Mouse (Mus musculus): ENCODE measurements at regions not wholly inside any gene's neighbourhood (a gene's known extent, or its start where the extent isn't known, plus 50 kb on each side); places are given as distances from the start of the nearest gene placed in this dataset.
A peak's percentile ranks its signal among the peaks of the same experiment; 100 is the strongest.

DNA sequence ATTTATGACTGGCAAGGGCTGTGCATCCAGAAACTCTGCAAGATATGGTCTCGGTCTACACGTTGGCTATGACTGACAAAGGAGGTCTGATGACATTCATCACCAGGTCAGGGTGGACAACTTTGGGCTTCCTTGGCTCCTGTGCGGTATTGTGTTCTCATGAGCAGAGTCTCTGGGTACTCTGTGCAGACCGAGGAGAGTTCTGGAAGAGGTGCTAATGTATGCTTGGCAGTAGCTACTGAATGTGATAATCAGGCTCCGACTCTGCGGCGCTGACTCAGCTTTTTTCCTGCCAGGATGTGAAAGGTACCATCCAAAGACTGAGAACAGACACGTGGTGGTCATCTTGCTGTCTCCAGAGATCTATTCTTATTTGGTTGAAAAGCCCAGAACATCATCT, 94.5 kb upstream of the Oxgr1 start:
- Histone ChIP-seq H3K9me3 (no peaks in the 10 kb centered on the region), H3K27ac (no peak overlapping the region), H3K4me1 (replicated peaks) (peaks cover 13% of the 10 kb centered on the region), H3K36me3 (no peaks in the 10 kb centered on the region), H3K27me3 (peaks cover 19% of the 10 kb centered on the region), H3K4me2 (replicated peaks) (no peak overlapping the region), H3K9ac (replicated peaks) (no peak overlapping the region), H3K4me3 (replicated peaks) (no peak overlapping the region)
- 89% methylated on average over 8 of the region's 8 CpGs for WGBS
- no peak for ATAC-seq

DNA sequence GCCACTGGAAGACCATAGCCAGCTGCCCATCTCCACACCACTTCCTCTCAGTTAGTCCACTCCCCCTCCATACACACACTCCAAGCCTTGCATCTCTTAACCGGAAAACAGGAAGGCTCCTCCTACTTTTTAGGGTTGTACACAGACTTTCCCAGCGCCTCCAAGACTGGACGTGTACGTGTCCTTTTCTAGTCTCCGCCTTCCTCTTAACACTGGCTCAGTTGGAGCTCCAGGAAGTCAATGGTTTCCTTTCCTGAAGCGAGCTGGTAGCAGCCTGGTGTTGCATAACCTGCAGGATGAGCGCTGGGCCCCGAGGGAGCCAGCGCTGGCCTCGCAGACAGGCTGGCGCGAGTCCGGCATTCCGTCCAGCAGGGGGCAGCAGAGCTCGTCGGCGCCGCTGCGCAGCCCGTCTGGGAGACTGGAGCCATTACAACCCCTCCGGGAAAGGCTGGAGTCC, 95.5 kb upstream of the Oxgr1 start:
- Histone ChIP-seq H3K36me3 (no peaks in the 10 kb centered on the region), H3K4me3 (replicated peaks) (peak overlapping the region; percentile 29), H3K27me3 (peaks cover 19% of the 10 kb centered on the region), H3K4me2 (replicated peaks) (peak overlapping the region; percentile 48), H3K27ac (no peak overlapping the region), H3K4me1 (replicated peaks) (peaks cover 20% of the 10 kb centered on the region), H3K9ac (replicated peaks) (no peak overlapping the region), H3K9me3 (no peaks in the 10 kb centered on the region)
- ATAC-seq, result peak; percentile 89
- under 1% methylated on average over 21 of the region's 21 CpGs for WGBS

DNA sequence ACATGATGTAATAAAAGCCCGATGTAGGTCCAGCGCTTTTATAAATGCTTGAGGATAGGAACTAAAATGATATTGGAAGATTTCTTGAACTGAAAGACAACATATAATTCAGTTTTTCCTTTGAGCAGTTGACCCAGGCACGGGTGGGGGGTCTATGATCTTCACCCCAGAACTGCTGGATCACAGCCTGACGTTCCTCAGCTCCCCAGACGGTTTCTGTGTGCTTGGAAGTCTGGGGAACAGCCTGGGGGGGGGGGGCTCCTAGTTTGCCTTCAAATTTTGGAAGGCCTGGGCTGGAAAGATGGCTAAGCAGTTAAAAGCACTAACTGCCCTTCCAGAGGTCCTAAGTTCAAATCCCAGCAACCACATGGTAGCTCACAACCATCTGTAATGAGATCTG, 96.3 kb upstream of the Oxgr1 start:
- 70% methylated on average over 5 of the region's 5 CpGs for WGBS
- Histone ChIP-seq H3K9me3 (no peaks in the 10 kb centered on the region), H3K9ac (replicated peaks) (no peak overlapping the region), H3K4me2 (replicated peaks) (no peak overlapping the region), H3K4me3 (replicated peaks) (no peak overlapping the region), H3K27ac (no peak overlapping the region), H3K36me3 (no peaks in the 10 kb centered on the region), H3K4me1 (replicated peaks) (peaks cover 20% of the 10 kb centered on the region), H3K27me3 (peaks cover 20% of the 10 kb centered on the region)
- no peak for ATAC-seq

DNA sequence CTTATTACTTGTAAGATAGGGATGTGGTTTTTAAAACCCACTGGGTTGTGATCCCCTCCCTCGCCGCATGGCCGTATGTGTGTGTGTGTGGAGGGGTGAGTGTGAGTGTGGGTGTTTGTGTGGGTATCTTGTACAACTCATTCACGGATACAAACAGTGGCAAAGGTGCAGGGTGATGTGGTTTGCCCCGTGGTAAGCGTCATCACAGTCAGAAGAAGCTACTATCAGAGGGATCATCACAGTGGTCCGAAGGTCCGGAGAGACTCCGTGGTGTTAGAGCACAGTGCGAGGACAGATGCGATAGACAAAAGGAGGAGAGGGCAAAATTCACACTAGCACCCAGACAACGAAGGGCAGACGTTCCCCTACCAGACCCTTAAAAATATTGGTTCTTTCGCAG, 97.0 kb upstream of the Oxgr1 start:
- no peaks in the 10 kb centered on the region for H3K9me3 ChIP-seq
- H3K36me3 ChIP-seq, result no peaks in the 10 kb centered on the region
- peaks cover 20% of the 10 kb centered on the region for H3K4me1 ChIP-seq (replicated peaks)
- H3K4me3 ChIP-seq (replicated peaks), result no peak overlapping the region
- ATAC-seq, result no peak
- H3K27me3 ChIP-seq, result peaks cover 25% of the 10 kb centered on the region
- H3K27ac ChIP-seq, result no peak overlapping the region
- WGBS, result 84% methylated on average over 14 of the region's 14 CpGs
- no peak overlapping the region for H3K4me2 ChIP-seq (replicated peaks)
- H3K9ac ChIP-seq (replicated peaks), result no peak overlapping the region

DNA sequence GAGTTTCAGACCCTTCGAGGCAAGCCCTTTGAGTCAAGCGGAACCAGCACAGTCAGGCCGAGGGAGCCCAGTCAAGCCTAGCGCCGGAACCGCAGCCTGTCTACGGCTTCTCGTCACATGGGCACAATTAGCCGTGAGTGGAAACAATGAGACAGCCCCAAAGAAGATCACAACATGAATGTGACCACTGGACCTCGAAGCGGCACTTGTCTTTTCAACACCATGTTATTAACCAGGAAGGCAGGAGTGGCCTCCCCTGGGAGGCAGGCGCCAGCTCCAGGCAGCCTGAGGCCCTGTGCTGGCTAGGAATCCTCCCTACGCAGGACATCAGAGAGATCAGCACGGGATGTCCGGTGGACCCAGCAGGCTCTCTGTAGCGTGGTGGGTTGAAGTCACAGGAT, 97.4 kb upstream of the Oxgr1 start:
- Histone ChIP-seq H3K27me3 (peaks cover 26% of the 10 kb centered on the region), H3K27ac (no peak overlapping the region), H3K36me3 (no peaks in the 10 kb centered on the region)

DNA sequence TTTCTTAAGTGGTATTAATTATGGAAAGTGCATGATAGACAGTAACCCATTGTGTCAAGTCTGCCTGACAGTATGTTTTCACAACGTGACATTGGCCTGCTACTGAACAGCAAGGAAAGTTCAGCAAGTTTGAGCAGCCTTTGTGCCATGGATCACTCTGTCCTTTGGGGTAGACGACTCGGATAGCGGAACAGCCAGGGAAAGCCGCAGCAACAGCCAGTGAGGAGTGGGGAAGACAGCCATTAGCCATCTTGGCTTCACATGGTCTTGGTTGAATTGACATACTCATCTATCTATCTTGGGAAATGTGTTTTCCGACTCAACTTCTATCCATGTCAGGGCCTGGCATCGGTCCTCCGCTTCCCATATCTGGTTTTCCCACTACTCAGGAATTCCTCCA, 98.0 kb upstream of the Oxgr1 start:
- H3K27me3 ChIP-seq, result peaks cover 26% of the 10 kb centered on the region
- ATAC-seq, result no peak
- H3K4me1 ChIP-seq (replicated peaks), result peaks cover 20% of the 10 kb centered on the region
- WGBS, result 82% methylated on average over 8 of the region's 8 CpGs
- no peaks in the 10 kb centered on the region for H3K36me3 ChIP-seq
- no peak overlapping the region for H3K27ac ChIP-seq
- H3K9ac ChIP-seq (replicated peaks), result no peak overlapping the region
- H3K4me2 ChIP-seq (replicated peaks), result no peak overlapping the region
- H3K9me3 ChIP-seq, result no peaks in the 10 kb centered on the region
- H3K4me3 ChIP-seq (replicated peaks), result no peak overlapping the region

More for the DNA sequence above, 97.4 kb upstream of the Oxgr1 start:
- no peak for ATAC-seq
- Histone ChIP-seq H3K4me1 (replicated peaks) (peaks cover 20% of the 10 kb centered on the region), H3K4me3 (replicated peaks) (no peak overlapping the region), H3K9ac (replicated peaks) (no peak overlapping the region), H3K4me2 (replicated peaks) (0 out of 2 replicates have a peak overlapping the region, but pooled peaks have one; percentile 1), H3K9me3 (no peaks in the 10 kb centered on the region)
- 25% methylated on average over 16 of the region's 16 CpGs for WGBS

DNA sequence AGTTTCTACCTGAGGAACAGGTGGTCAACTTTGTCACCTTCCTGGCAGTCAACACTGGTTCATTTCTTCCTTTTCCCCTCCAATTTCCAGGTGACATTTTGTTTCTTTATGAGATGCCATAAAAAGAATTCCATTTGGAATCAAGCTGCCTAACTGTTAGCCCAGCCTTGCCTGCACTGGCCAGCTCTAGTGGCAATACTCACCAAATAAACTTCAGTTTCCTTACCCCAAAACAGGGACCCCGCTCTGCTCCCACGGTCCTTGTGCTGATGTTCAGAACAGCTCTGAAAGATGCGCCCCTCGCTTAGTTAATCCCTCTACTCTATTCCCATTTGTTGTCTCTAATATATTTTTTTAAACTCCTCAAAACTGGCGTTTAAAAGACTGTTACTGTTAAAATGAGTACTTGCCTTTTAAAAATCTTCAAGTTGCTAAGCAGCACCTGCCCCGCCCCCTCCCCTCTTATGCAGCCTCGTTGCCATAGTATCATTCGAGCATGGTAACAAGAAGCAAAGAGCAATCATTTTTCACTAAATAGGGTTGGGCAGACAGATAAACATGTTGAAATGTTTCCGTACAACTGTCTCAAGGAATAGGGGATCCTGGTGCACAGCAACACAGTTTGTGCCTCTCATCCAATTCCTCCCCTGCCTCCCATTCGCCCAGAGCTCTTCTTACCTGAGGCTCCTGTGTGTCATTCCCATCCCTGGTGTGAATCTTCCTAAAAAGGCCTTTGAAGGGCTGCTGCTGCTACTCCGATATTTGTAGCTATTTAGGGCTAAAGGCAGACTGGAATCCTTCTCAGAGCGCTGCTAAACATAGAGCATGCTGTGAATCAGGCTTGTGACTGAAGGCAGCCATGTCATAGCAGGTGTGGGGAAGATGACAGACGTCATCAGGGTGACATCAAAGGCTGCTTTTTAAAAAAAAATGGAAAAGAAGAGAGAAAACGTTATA, 98.8 kb upstream of the Oxgr1 start:
- no peak overlapping the region for H3K4me2 ChIP-seq (replicated peaks)
- peaks cover 27% of the 10 kb centered on the region for H3K27me3 ChIP-seq
- 60% methylated on average over 14 of the region's 14 CpGs for WGBS
- no peaks in the 10 kb centered on the region for H3K36me3 ChIP-seq
- no peaks in the 10 kb centered on the region for H3K9me3 ChIP-seq
- H3K4me1 ChIP-seq (replicated peaks), result peaks cover 20% of the 10 kb centered on the region
- H3K4me3 ChIP-seq (replicated peaks), result no peak overlapping the region
- H3K9ac ChIP-seq (replicated peaks), result no peak overlapping the region
- no peak for ATAC-seq
- H3K27ac ChIP-seq, result no peak overlapping the region; the same call in 1 of the 2 replicates

DNA sequence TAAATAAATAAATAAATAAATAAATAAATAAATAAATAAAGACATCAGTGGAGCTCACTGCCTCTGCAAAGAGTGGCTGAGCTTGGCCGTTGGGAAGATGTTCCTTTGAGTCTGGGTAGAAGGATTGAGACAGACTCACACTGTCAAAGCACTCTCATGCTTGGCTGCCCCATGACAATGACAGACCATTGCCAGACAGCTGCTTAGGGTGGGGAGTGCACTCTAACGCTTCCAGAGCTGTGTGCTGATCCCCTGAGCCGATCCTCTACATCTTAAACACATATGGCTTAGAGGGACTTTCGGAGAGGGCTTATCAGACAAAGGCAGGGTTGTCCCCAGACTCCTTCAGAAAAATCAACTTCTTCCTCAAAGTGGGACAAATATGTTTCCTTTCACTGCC, 100.0 kb upstream of the Oxgr1 start:
- 13% methylated on average over 4 of the region's 4 CpGs for WGBS
- peak; percentile 47; the same call in 1 of the 2 replicates for ATAC-seq
- H3K4me3 ChIP-seq (replicated peaks), result no peak overlapping the region

DNA sequence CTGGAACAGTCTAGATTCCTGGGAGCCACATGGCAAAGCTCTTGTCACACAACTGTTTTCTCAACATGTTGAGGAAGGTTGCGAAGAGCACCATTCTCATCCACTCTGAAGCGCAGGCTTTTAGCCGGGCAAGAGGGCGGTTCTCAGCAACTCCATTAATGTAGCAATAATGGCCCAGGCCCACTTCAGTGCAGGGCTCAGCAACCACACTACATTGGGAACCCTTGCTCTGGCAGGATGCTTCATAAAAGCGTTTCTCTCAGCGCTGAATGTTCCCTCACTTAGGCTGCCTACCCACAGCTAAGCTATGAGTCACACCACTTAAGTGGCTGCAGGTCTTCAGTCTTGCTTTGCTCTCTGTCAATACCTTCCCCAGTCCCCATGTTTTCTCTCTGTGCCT, 102.2 kb upstream of the Oxgr1 start:
- WGBS, result 89% methylated on average over 6 of the region's 6 CpGs
- H3K36me3 ChIP-seq, result no peaks in the 10 kb centered on the region
- H3K27me3 ChIP-seq, result peaks cover 20% of the 10 kb centered on the region
- no peak for ATAC-seq
- peaks cover 17% of the 10 kb centered on the region for H3K4me1 ChIP-seq (replicated peaks)
- no peak overlapping the region for H3K4me2 ChIP-seq (replicated peaks)
- no peak overlapping the region for H3K27ac ChIP-seq
- H3K9me3 ChIP-seq, result no peaks in the 10 kb centered on the region
- no peak overlapping the region for H3K9ac ChIP-seq (replicated peaks)
- H3K4me3 ChIP-seq (replicated peaks), result no peak overlapping the region

More for the DNA sequence above, 100.0 kb upstream of the Oxgr1 start:
- Histone ChIP-seq H3K4me1 (replicated peaks) (peaks cover 20% of the 10 kb centered on the region), H3K4me2 (replicated peaks) (no peak overlapping the region), H3K27ac (no peak overlapping the region), H3K9me3 (no peaks in the 10 kb centered on the region), H3K27me3 (peaks cover 26% of the 10 kb centered on the region), H3K9ac (replicated peaks) (no peak overlapping the region), H3K36me3 (no peaks in the 10 kb centered on the region)

DNA sequence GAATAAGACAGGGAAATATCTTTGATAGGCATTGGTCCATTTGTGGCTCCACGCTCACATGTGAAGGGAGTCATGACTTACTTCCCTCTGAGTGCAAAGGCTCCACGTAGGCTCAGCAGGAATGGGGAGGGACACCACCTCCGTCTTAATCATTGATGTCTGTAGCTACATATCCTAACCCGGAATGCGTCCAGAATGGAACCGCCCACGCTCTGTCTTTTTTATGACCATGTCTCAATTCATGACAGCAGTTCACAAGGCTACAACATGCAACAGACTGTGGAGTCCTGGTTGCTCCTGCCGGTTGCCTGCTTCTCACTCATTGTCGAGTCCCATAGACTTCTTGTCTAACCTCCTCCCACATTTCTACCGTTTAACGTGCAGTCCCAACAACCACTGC, 104.1 kb upstream of the Oxgr1 start:
- Histone ChIP-seq H3K36me3 (no peaks in the 10 kb centered on the region), H3K9ac (replicated peaks) (no peak overlapping the region), H3K27me3 (peaks cover 18% of the 10 kb centered on the region), H3K4me1 (replicated peaks) (peaks cover 11% of the 10 kb centered on the region), H3K4me2 (replicated peaks) (no peak overlapping the region), H3K4me3 (replicated peaks) (no peak overlapping the region), H3K9me3 (no peaks in the 10 kb centered on the region), H3K27ac (no peak overlapping the region)
- 83% methylated on average over 11 of the region's 11 CpGs for WGBS
- no peak for ATAC-seq

DNA sequence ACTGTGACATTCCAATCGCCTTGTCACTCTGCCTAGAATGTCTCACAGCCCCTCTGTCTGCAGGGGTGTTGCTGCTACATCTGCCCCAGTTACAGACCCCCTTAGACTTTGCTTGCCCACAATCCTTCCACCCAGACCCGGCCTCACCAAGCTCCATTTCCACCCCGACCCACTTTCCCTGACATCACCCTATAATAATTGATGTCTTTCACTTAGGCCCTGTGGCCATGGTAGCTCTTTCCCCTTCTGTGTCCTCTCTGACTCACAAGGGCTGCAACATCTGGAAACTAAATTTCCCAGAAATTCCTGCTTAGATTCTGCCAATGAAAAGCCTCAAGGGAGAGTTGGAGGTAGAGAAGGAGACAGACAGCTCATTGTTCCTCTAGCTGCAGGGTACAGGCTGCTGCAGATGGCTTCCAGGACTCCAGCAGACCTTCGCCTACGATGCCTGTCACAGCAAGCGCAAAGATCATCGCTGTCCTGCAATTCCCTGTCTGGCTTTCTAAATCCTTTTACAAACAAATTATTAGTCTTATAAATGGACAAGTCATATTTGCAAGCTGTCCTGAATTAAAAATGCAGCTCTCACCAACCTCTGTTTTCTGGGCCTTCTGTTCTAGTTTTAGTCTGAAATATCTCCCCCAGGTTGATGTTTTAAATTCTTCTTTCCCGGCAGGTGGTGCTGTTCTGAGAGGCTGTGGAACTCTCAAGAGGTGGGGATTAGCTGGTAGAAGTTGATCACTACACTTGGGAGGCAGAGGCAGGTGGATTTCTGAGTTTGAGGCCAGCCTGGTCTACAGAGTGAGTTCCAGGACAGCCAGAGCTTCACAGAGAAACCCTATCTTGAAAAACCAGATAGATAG, 104.9 kb upstream of the Oxgr1 start:
- WGBS, result 82% methylated on average over 8 of the region's 8 CpGs
- no peak overlapping the region for H3K4me2 ChIP-seq (replicated peaks)
- no peak overlapping the region for H3K4me3 ChIP-seq (replicated peaks)
- peaks cover 4% of the 10 kb centered on the region; the same call in 1 of the 2 replicates for H3K4me1 ChIP-seq (replicated peaks)
- H3K9me3 ChIP-seq, result no peaks in the 10 kb centered on the region
- peaks cover 18% of the 10 kb centered on the region for H3K27me3 ChIP-seq
- no peak overlapping the region for H3K9ac ChIP-seq (replicated peaks)
- ATAC-seq, result no peak
- no peaks in the 10 kb centered on the region for H3K36me3 ChIP-seq
- no peak overlapping the region for H3K27ac ChIP-seq

DNA sequence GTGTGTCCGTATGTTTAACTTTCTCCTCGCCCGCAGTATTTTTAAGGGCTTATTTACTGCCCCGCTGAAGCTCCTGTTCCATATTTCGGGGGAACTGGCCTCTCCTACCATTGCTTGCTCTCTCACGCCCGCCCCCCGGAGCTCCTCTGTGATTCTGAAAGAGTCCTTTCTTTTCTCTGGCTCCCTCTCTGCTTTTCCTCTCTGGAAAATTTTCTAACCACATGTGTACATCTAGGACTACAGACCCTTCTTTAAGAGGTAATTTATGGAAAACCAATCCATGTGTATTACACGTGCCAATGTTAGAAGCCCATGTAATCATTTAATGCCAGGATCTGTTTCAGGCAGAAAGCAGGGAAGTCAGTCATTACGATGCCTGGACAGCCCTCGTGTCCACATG, 106.6 kb upstream of the Oxgr1 start:
- Histone ChIP-seq H3K9me3 (no peaks in the 10 kb centered on the region), H3K4me3 (replicated peaks) (no peak overlapping the region), H3K4me2 (replicated peaks) (no peak overlapping the region), H3K27me3 (peaks cover 15% of the 10 kb centered on the region), H3K9ac (replicated peaks) (no peak overlapping the region), H3K36me3 (no peaks in the 10 kb centered on the region), H3K4me1 (replicated peaks) (no peaks in the 10 kb centered on the region), H3K27ac (no peak overlapping the region)
- ATAC-seq, result no peak
- 85% methylated on average over 11 of the region's 11 CpGs for WGBS

All from midbrain, embryonic 13.5 days (tissue).